Mouse (Mus musculus) hindbrain, postnatal 0 days (tissue): ENCODE data around the gene Cd48. TPM values are rescaled to one million over a fixed set of nuclear protein-coding genes. Genes with fewer than 3 reads are reported as not detected.

Source experiments
- ATAC-seq: fragments of 200-750 bp; cut with Nextera tagmentation; 2 replicates; pipeline ENCODE4 v1.8.0; 2017; ENCODE audit warnings: mild to moderate bottlenecking, moderate TSS enrichment, moderate library complexity
- DNase-seq: peaks from one replicate; pipeline ENCODE4 v3.0.0-alpha.2; 2015; ENCODE audit warnings: low spot score
- H3K27ac ChIP-seq: fragments of 300-500 bp; sonication (generic); 2 replicates; pipeline ENCODE4 v1.5.1; 2014; ENCODE audit warnings: mild to moderate bottlenecking
- H3K27me3 ChIP-seq: fragments of 300-500 bp; sonication (generic); 2 replicates; pipeline ENCODE4 v1.6.1; 2014; ENCODE audit warnings: low read length, mixed read lengths; ENCODE audit not compliant: insufficient read depth
- H3K36me3 ChIP-seq: fragments of 300-500 bp; sonication (generic); 2 replicates; pipeline ENCODE4 v1.6.1; 2014; ENCODE audit warnings: low read length, mixed read lengths; ENCODE audit not compliant: insufficient read depth
- H3K4me1 ChIP-seq: fragments of 300-500 bp; sonication (generic); 2 replicates; pipeline ENCODE4 v1.6.1; 2014; ENCODE audit warnings: antibody characterized with exemption, low read length, mixed read lengths; ENCODE audit not compliant: insufficient read depth
- H3K4me2 ChIP-seq: fragments of 300-500 bp; sonication (generic); 2 replicates; pipeline ENCODE4 v1.6.1; 2014; ENCODE audit warnings: low read depth, mild to moderate bottlenecking, low read length, moderate library complexity, mixed read lengths
- H3K4me3 ChIP-seq: fragments of 300-500 bp; sonication (generic); 2 replicates; pipeline ENCODE4 v1.5.1; 2014; ENCODE audit warnings: low read length
- H3K9ac ChIP-seq: fragments of 300-500 bp; sonication (generic); replicated peaks from 2 replicates; pipeline ENCODE4 v1.6.1; 2014; ENCODE audit warnings: mild to moderate bottlenecking, low read length, moderate library complexity, mixed read lengths
- H3K9me3 ChIP-seq: fragments of 300-500 bp; sonication (generic); 2 replicates; pipeline ENCODE4 v1.6.1; 2016; ENCODE audit warnings: low read length, mixed read lengths
- CTCF ChIP-seq: IDR thresholded peaks from 2 replicates; pipeline ENCODE4 v1.5.1; 2016; ENCODE audit warnings: antibody characterized with exemption, control low read depth, low read depth
- WGBS: fragments of 180-500 bp; shearing (Covaris S2); extraction: QIAGEN DNeasy Blood & Tissue Kit; methylation state at CpG from one replicate; pipeline ENCODE4 v1.1.7; 2014; 5-methylcytosine and 5-hydroxymethylcytosine counted together
- microRNA-seq, 2 experiments: library from miRNA; unstranded; fragments of <30 nt; microRNA quantifications; one replicate each; pipeline ENCODE4; 2016
- polyA plus RNA-seq: library from polyadenylated mRNA; unstranded; fragments of >200 nt; fragmentation: Nextera tagmentation; extraction: Ambion mirVana; gene quantifications from 2 replicates; pipeline ENCODE4 v1.2.1, GENCODE M21; 2015
- total RNA-seq: library from RNA; depleted of rRNA; stranded (reverse); fragments of >200 nt; gene quantifications from 2 replicates; pipeline ENCODE4 v1.2.3, GENCODE M21; 2014; rRNA removed

The Cd48 gene
- total and polyA plus RNA-seq, 2 experiments from 2014 or later, result 1.5 to 2.1 TPM

DNA sequence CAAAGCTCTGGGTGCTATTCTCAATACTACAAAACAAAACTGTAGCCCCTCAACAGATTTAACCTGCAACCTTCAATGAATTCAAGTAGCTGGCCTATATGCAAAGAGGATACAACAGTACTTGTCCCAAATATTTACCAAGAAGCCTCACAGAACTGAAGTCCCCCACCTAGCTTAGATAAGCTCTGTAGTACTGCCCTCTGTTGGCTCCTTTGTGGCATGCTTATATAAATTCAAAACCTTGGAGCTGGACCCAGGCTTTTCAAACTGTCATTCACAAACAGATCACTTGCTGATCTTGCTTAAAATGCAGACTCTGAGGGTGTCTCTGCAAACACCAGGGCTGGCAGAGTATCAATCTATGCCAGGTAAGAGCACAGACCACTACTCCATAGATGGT lies 49.4 kb downstream of the Cd48 start:
- ATAC-seq (no peak), DNase-seq (peak; percentile 8)
- no peak for TF ChIP-seq CTCF
- Histone ChIP-seq H3K27ac (no peak overlapping the region), H3K9me3 (no peaks in the 10 kb centered on the region), H3K4me3 (no peak overlapping the region), H3K36me3 (no peaks in the 10 kb centered on the region), H3K4me2 (no peak overlapping the region), H3K9ac (no peak overlapping the region), H3K4me1 (no peaks in the 10 kb centered on the region), H3K27me3 (no peaks in the 10 kb centered on the region)

DNA sequence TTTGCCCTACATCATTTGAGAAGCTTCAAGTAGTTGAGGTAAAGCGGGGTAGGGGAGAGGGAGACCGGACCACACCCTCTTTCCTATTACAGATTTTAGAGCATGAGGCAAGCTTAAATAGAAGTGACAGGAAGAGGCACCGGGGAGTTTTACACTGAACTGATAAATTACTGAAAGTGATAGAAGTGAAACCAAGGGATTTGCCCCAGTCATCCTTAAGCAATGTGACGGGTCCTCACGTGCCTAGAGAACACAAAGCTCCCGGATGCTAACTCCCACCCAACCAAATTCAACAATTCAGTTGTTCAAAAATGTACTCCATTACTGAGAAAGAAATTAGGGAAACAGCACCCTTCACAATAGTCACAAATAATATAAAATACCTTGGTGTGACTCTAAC lies 53.1 kb downstream of the Cd48 start:
- H3K27me3 ChIP-seq, result no peaks in the 10 kb centered on the region
- ATAC-seq, result no peak
- no peaks in the 10 kb centered on the region for H3K9me3 ChIP-seq
- no peak for TF ChIP-seq CTCF
- H3K4me1 ChIP-seq, result no peaks in the 10 kb centered on the region
- H3K27ac ChIP-seq, result no peak overlapping the region
- no peak overlapping the region for H3K4me2 ChIP-seq
- no peak overlapping the region for H3K9ac ChIP-seq
- no peak overlapping the region for H3K4me3 ChIP-seq
- 86% methylated on average over 6 of the region's 6 CpGs for WGBS
- no peak for DNase-seq
- no peaks in the 10 kb centered on the region for H3K36me3 ChIP-seq

DNA sequence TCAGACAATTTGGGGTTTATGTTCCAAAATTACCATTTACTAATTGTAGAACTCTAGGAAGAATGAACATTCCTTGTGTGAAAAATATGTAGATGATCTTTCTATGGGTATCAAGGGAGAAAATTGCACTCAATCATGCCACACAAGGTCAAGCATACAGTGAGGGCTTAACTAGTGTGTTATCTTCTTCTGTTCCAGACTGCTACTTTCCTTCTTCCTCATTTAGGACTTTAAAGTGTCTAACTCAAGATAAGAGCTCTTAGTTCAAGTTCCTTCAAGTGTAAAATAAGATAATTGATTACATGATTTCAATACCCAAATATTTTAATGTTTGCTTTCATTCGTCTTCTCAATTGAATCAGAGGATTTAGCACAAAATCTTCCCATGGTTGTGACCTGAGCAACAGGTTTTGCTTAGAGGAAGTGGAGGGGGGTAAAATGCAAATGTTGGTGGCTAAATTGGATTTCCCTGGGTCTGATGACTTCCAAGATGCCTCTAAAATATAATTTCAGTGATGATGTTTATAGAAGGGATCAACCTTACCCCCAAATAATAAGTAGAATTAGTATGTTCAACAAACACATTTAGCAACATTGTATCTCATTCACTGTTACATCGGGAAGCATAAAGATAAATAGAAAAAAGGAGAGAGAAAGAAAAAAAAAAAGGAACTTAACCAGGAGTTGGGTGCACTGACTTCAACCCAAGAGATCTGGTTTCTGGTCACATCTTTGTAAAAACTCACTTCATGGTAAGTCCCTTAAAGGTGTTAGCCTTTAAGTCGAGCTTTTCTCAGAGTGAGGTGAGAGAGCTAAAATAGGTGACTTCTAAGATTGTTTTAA lies 66.5 kb downstream of the Cd48 start:
- TF ChIP-seq CTCF, result no peak
- Histone ChIP-seq H3K27me3 (no peaks in the 10 kb centered on the region), H3K9ac (no peak overlapping the region), H3K27ac (no peak overlapping the region), H3K36me3 (no peaks in the 10 kb centered on the region), H3K4me2 (no peak overlapping the region), H3K4me1 (no peaks in the 10 kb centered on the region), H3K9me3 (no peaks in the 10 kb centered on the region), H3K4me3 (no peak overlapping the region)
- 79% methylated on average over 3 of the region's 3 CpGs for WGBS
- DNase-seq (no peak), ATAC-seq (no peak)

Small RNAs within 50 kb of the gene (microRNA-seq; reads per million reads assigned to microRNA genes)
- 0 reads per million in 2 experiments for gene Mir7683

Other genes with a start within 250 kb of the Cd48 start
- gene F11r, start 244.5 kb upstream of the Cd48 start, total RNA-seq, result 5.7 and 8.2 TPM in 2 replicates
- gene F11r, start 244.5 kb upstream of the Cd48 start, polyA plus RNA-seq, result 14.2 and 14.4 TPM in 2 replicates
- gene Alyref2, start 178.5 kb upstream of the Cd48 start, total RNA-seq, result 10.1 and 10.4 TPM in 2 replicates
- gene Alyref2, start 178.5 kb upstream of the Cd48 start, polyA plus RNA-seq, result 20.5 and 20.6 TPM in 2 replicates
- gene Itln1, start 146.7 kb upstream of the Cd48 start, total RNA-seq, result not detected in 2 replicates
- not detected in 2 replicates for gene Itln1, start 146.7 kb upstream of the Cd48 start, polyA plus RNA-seq
- gene Cd244a, start 122.8 kb upstream of the Cd48 start, total RNA-seq, result 0.05 TPM in 1 of 2 replicates, not detected in the other
- not detected in 2 replicates for gene Cd244a, start 122.8 kb upstream of the Cd48 start, polyA plus RNA-seq
- 0.63 TPM in 1 of 2 replicates, not detected in the other for gene Ly9, start 74.6 kb upstream of the Cd48 start, total RNA-seq
- gene Ly9, start 74.6 kb upstream of the Cd48 start, polyA plus RNA-seq, result 0.14 TPM in 1 of 2 replicates, not detected in the other
- not detected in 2 replicates for gene Slamf7, start 29.0 kb upstream of the Cd48 start, total RNA-seq
- gene Slamf7, start 29.0 kb upstream of the Cd48 start, polyA plus RNA-seq, result not detected in 2 replicates
- 0.16 TPM in 1 of 2 replicates, not detected in the other for gene Slamf1, start 85.1 kb downstream of the Cd48 start, total RNA-seq
- 0.09 and 0.10 TPM in 2 replicates for gene Slamf1, start 85.1 kb downstream of the Cd48 start, polyA plus RNA-seq
- 1.1 and 1.2 TPM in 2 replicates for gene Cd84, start 157.7 kb downstream of the Cd48 start, total RNA-seq
- 1.6 and 1.7 TPM in 2 replicates for gene Cd84, start 157.7 kb downstream of the Cd48 start, polyA plus RNA-seq
- gene Gm10521, start 213.7 kb downstream of the Cd48 start, total RNA-seq, result not detected in 2 replicates
- gene Gm10521, start 213.7 kb downstream of the Cd48 start, polyA plus RNA-seq, result not detected in 2 replicates
- 0.42 TPM in 1 of 2 replicates, not detected in the other for gene Slamf6, start 235.5 kb downstream of the Cd48 start, total RNA-seq
- 0.15 TPM in 1 of 2 replicates, not detected in the other for gene Slamf6, start 235.5 kb downstream of the Cd48 start, polyA plus RNA-seq